Mouse (Mus musculus) brown adipose tissue, adult 24 weeks (tissue): ENCODE measurements around the gene Rabl3. TPM values are rescaled to one million over a fixed set of nuclear protein-coding genes. Genes with fewer than 3 reads are reported as not detected.

Experiments
- H3K27ac ChIP-seq: fragments of 200-500 bp; replicated peaks from 2 replicates; pipeline ENCODE4 v1.5.1; 2012; ENCODE audit warnings: low read depth, mild to moderate bottlenecking, low read length
- H3K4me1 ChIP-seq: fragments of 200-500 bp; 2 replicates; pipeline ENCODE4 v1.6.1; 2012; ENCODE audit warnings: low read length, mixed read lengths; ENCODE audit not compliant: control insufficient read depth, insufficient read depth, insufficient read length
- H3K4me3 ChIP-seq: fragments of 200-500 bp; 2 replicates; pipeline ENCODE4 v1.5.1; 2012; ENCODE audit warnings: low read depth, mild to moderate bottlenecking, low read length, moderate library complexity; ENCODE audit not compliant: insufficient read depth
- polyA plus RNA-seq: library from polyadenylated mRNA; stranded (reverse); fragments of >200 nt; gene quantifications from 2 replicates; pipeline ENCODE4 v1.2.4, GENCODE M21; 2012; ENCODE audit not compliant: missing spikeins, insufficient read depth, insufficient read length

Gene Rabl3
- polyA plus RNA-seq, 1 experiment = 4.1 TPM

- H3K4me3 ChIP-seq = no peak overlapping the region
- no peak overlapping the region for H3K27ac ChIP-seq
- H3K4me1 ChIP-seq = no peaks in the 10 kb centered on the region
Observed at GRCm38 (mm10) chr16:37599326-37599725, 59.6 kb downstream of the Rabl3 start.

DNA sequence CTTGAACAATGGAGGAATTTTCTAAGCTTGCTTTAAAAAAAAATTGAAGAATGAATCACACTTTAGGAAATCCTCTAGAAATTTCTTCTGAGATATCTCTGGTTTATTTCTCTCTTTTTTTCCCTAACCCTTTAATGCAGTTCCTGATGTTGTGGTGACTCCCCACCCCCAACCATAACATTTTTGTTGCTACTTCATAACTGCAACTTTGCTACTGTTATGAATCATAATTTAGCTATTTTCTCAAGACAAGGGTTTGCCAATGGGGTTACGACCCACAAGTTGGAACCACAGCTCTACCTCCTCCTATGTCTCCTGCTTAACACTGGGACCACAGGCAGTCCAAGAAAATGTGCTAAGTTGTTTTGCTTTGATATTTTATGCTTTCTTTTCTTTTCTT, 63.7 kb downstream of the Rabl3 start:
- Histone ChIP-seq H3K4me1 (no peaks in the 10 kb centered on the region), H3K4me3 (no peak overlapping the region), H3K27ac (no peak overlapping the region)

GRCm38 (mm10) chr16:37604243-37604642, 64.6 kb downstream of the Rabl3 start:
- Histone ChIP-seq H3K4me1 (no peaks in the 10 kb centered on the region), H3K4me3 (no peak overlapping the region), H3K27ac (no peak overlapping the region)

DNA sequence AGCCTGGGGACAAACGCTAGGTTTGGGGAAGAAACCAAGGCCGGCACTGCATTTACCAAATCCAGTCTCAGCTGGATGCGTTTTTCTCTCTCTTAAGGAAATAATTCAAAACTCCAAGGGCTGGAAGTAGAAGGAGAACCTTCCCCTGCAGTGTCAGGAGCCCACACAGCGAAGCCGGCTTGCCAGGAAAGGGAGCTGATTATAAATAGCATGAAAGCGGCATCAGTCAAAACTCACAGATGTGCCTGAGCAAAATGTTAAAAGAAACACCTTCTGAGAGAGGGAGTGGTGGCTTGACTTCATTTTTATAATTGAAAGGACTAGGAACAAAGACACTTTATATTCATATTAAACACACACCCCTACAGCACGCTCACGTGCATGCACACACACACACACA, 70.6 kb downstream of the Rabl3 start:
- no peak overlapping the region for H3K4me3 ChIP-seq
- no peak overlapping the region for H3K27ac ChIP-seq
- H3K4me1 ChIP-seq = no peaks in the 10 kb centered on the region

GRCm38 (mm10) chr16:37611072-37611471, 71.4 kb downstream of the Rabl3 start:
- no peak overlapping the region for H3K27ac ChIP-seq
- no peak overlapping the region for H3K4me3 ChIP-seq
- no peaks in the 10 kb centered on the region for H3K4me1 ChIP-seq

GRCm38 (mm10) chr16:37612013-37612412, 72.3 kb downstream of the Rabl3 start:
- no peaks in the 10 kb centered on the region for H3K4me1 ChIP-seq
- H3K27ac ChIP-seq = no peak overlapping the region
- H3K4me3 ChIP-seq = no peak overlapping the region

GRCm38 (mm10) chr16:37614540-37614939, 74.9 kb downstream of the Rabl3 start:
- Histone ChIP-seq H3K27ac (no peak overlapping the region), H3K4me1 (no peaks in the 10 kb centered on the region), H3K4me3 (no peak overlapping the region)

DNA sequence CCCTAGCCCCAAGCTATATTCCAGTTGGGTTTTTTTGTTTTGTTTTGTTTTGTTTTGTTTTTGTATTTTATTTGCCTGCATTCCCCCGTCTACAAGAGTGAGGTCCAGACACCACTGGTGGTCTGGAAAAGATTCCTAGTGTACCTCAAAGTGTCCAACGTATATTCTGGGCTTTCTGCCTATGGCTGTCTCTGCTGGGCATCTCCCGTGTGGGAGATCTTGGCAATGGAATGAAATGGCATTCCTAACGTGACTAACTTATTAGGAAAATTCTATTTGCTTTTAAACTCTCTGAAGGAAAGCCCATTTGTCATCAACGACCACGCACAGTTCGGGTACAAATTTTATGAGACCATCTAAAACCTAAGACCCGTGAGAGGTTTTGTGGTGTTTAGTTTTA, 75.7 kb downstream of the Rabl3 start:
- H3K27ac ChIP-seq = no peak overlapping the region
- no peak overlapping the region for H3K4me3 ChIP-seq
- H3K4me1 ChIP-seq = no peaks in the 10 kb centered on the region

DNA sequence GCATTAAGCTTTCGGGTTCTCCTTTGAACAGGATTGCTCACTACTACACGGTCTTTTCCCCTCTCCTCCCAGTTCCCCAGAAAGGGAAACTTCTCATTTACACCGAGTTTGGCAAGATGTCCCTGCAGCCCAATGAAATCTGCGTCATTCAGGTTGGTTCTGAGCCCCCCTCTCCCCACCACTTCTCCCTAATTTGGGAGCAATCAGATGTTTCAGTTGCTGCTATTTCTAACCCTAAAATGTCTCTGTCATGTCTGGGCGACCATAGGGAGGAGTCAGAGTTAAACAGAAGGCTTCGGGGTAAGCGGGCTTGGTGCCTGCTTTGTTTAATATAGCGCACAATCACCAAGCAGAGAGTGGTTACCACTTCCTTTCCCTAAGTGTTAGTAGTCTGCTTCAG, 76.4 kb downstream of the Rabl3 start:
- Histone ChIP-seq H3K4me1 (no peaks in the 10 kb centered on the region), H3K4me3 (no peak overlapping the region), H3K27ac (no peak overlapping the region)

DNA sequence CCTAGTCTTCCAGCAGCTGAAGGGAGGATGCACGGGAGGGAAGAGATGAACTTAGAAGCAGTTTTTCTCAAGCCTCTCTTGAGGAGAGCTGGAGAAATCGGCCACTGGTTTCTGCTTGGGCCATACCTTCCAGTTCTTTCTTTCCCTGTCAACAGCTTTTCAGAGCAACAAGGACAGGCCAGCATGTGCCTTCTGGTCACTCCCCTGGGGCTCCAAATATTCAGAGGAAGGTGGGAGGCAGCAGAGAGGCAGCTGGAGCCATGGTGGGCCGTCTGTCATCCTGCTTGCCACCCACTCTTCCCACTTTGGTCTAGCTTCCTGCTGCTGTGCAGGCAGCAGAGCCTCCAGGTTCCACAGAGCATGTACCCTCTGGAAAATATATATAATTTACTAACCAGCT, 78.0 kb downstream of the Rabl3 start:
- Histone ChIP-seq H3K4me1 (no peaks in the 10 kb centered on the region), H3K27ac (no peak overlapping the region), H3K4me3 (no peak overlapping the region)

Other genes with a start within 250 kb of the Rabl3 start
- not detected in 2 replicates for gene Stxbp5l, start 154.9 kb upstream of the Rabl3 start, polyA plus RNA-seq
- 9.6 and 10.8 TPM in 2 replicates for gene Gtf2e1, start 96 bp upstream of the Rabl3 start, polyA plus RNA-seq
- gene Hgd, start 40.3 kb downstream of the Rabl3 start, polyA plus RNA-seq = not detected in 2 replicates
- gene Ndufb4, start 114.6 kb downstream of the Rabl3 start, polyA plus RNA-seq = 800 and 1,040 TPM in 2 replicates
- gene Fstl1, start 237.0 kb downstream of the Rabl3 start, polyA plus RNA-seq = 26.5 and 46.9 TPM in 2 replicates